Mouse (Mus musculus) spleen, adult 2 months (tissue): ENCODE results near the gene D430042O09Rik. TPM values are rescaled to one million over a fixed set of nuclear protein-coding genes. Genes with fewer than 3 reads are reported as not detected.

Experiments
- DNase-seq, 2 experiments: peaks; one replicate each; pipeline versions ENCODE4 v3.0.0 to v3.0.0-alpha.2; 2012 to 2021; ENCODE audit warnings: low spot score in 2 of 2, low read depth in 1 of 2
- H3K27ac ChIP-seq: fragments of 200-500 bp; 2 replicates; pipeline ENCODE4 v1.5.1; 2012; ENCODE audit warnings: low read length, inconsistent platforms; ENCODE audit not compliant: insufficient read depth
- H3K27me3 ChIP-seq: fragments of 200-500 bp; 2 replicates; pipeline ENCODE4 v1.6.1; 2012; ENCODE audit warnings: mild to moderate bottlenecking, moderate library complexity, low read length, inconsistent platforms; ENCODE audit not compliant: control insufficient read depth, insufficient read depth
- H3K36me3 ChIP-seq: fragments of 200-500 bp; 2 replicates; pipeline ENCODE4 v1.6.1; 2012; ENCODE audit warnings: mild to moderate bottlenecking, low read length, inconsistent platforms; ENCODE audit not compliant: control insufficient read depth, insufficient read depth
- H3K4me1 ChIP-seq: fragments of 200-500 bp; 2 replicates; pipeline ENCODE4 v1.6.1; 2011; ENCODE audit warnings: inconsistent platforms; ENCODE audit not compliant: control insufficient read depth, insufficient read depth, insufficient read length
- H3K4me3 ChIP-seq: fragments of 200-500 bp; 2 replicates; pipeline ENCODE4 v1.5.1; 2011; ENCODE audit warnings: mild to moderate bottlenecking, inconsistent platforms; ENCODE audit not compliant: insufficient read depth, insufficient read length; ENCODE audit errors: extremely low read depth
- CTCF ChIP-seq: fragments of 200-500 bp; IDR thresholded peaks from 2 replicates; pipeline ENCODE4 v1.5.1; 2011; ENCODE audit warnings: mild to moderate bottlenecking, inconsistent platforms; ENCODE audit not compliant: insufficient read depth, insufficient read length, insufficient replicate concordance; ENCODE audit errors: extremely low read depth
- POLR2A ChIP-seq: fragments of 200-500 bp; IDR thresholded peaks from 2 replicates; pipeline ENCODE4 v1.6.1; 2011; ENCODE audit warnings: low read depth, low read length, inconsistent platforms
- WGBS: fragments of 180-500 bp; shearing (Covaris S2); methylation state at CpG from one replicate; pipeline ENCODE4 v1.1.7; 2018; 5-methylcytosine and 5-hydroxymethylcytosine counted together
- polyA plus RNA-seq: library from polyadenylated mRNA; depleted of rRNA; stranded (reverse); fragments of >200 nt; gene quantifications from 2 replicates; pipeline ENCODE4 v1.2.3, GENCODE M21; 2012

D430042O09Rik gene
- polyA plus RNA-seq, 1 experiment: 7.0 TPM

- H3K36me3 ChIP-seq: peaks cover 3% of the 10 kb centered on the region; the same call in 1 of the 2 replicates
- H3K4me1 ChIP-seq: no peaks in the 10 kb centered on the region
- no peak for TF ChIP-seq POLR2A
- TF ChIP-seq CTCF: no peak
- H3K27ac ChIP-seq: no peak overlapping the region
- no peak for DNase-seq
- 89% methylated on average over 7 of the region's 7 CpGs for WGBS
- H3K27me3 ChIP-seq: no peaks in the 10 kb centered on the region
- H3K4me3 ChIP-seq: no peak overlapping the region
These were observed 55.5 kb downstream of the D430042O09Rik start for GRCm38 (mm10) chr7:125762883-125763830.

DNA sequence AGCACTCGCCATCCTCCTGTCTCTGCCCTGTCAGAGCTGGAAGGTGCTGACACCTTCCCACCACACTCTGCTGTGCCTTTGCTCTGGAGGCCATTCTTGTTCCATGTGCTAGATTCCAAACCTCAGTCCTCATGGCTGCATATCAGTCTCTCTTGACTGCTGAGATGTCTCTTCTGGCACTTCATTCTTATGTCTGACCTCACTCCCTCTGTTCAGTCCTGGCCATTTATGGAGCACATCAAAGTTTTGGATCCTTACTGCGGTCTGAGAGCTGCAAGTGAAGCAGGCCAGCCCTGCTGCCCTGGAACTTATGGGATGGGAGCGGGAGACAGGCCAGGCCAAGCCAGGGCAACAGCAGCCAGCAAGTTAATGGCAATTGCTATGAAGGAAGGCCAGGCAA is 56.7 kb downstream of the D430042O09Rik start:
- H3K36me3 ChIP-seq: peaks cover 3% of the 10 kb centered on the region; the same call in 1 of the 2 replicates
- no peak overlapping the region for H3K4me3 ChIP-seq
- WGBS: 93% methylated on average over 3 of the region's 3 CpGs
- H3K27me3 ChIP-seq: no peaks in the 10 kb centered on the region
- H3K4me1 ChIP-seq: no peaks in the 10 kb centered on the region
- H3K27ac ChIP-seq: no peak overlapping the region
- no peak for DNase-seq
- TF ChIP-seq POLR2A (no peak), CTCF (no peak)

DNA sequence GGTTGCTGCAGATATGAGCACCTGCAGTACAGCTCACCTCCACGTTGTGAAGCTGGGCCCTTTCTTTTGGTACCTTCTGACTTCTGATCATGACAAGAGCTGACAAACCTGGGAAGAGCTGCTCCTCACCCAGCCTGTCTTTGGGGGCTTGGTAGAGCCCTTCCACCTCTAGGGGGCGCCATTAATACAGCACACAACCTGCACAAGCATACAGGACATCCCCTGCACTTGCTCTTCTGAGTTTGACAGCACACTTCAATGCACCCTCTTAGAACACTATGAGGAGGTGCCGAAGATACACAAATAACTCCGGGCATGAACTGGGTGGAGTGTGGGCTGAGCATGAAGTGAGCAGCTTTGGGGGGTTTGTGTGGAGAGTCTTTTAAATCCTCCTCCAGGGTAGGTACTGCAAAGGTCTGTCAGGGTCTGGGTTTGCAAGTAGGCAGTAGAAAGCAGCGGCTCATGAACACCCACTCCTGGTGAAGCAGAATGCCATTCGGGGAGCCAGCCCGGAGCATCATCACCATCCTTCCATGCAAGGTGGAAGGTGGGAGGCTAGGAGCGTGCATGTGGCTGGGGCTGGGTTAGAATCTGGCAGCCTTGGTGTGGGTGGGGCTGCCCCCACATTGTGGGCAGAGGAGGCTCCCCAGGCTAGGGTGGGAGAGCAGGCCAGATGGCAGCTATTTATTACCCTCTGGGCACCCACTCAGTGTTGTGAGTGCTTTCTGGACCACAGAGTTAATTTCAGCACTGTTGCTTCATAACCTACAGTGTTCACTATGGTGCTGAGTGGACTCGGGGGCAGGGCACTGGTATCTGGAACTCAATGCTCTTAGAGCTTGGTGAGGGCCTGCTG is 59.5 kb downstream of the D430042O09Rik start:
- TF ChIP-seq POLR2A: no peak
- peak; percentile 35; the same call in 1 of the 2 replicates for TF ChIP-seq CTCF
- DNase-seq: peak in 1 of 2 experiments; percentile 15
- Histone ChIP-seq H3K27me3 (no peaks in the 10 kb centered on the region), H3K36me3 (no peaks in the 10 kb centered on the region; the same call in 1 of the 2 replicates), H3K4me3 (no peak overlapping the region), H3K4me1 (no peaks in the 10 kb centered on the region), H3K27ac (no peak overlapping the region)
- 80% methylated on average over 9 of the region's 9 CpGs for WGBS

DNA sequence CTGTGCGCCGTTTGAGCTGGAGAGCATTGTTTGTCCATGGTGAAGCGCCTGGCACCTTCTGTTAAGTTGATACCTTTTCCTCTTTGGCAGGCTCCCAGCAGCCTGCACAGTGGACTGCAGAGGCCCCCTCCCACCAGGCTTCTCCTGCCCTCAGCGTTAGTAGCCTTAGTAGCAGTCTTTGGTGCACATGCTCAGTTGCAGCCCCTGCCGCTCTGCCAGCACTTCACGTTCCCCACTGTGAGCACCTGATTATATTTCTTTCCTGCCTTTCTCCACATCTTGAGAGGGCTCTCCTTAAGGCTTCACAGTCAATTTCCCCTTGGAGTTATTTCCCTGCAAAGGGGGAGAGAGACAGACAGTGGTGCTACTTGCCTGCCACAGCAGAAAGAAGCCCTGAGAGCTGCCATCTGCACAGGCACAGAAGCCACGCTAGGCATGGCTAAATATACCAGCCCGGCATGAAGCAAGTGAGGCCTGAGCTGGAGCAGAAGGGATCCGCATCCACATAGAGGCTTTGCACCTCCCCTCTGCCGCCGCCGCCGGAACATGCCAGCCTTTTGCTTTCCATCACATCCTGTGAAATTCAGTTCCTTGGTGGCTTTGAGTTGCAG is 65.4 kb downstream of the D430042O09Rik start:
- no peak for DNase-seq
- WGBS: 94% methylated on average over 13 of the region's 13 CpGs
- H3K36me3 ChIP-seq: 0 out of 2 replicates have a peak, but pooled peaks cover 1% of the 10 kb centered on the region
- no peaks in the 10 kb centered on the region for H3K27me3 ChIP-seq
- no peak overlapping the region for H3K4me3 ChIP-seq
- no peak for TF ChIP-seq POLR2A
- no peak for TF ChIP-seq CTCF
- H3K4me1 ChIP-seq: no peaks in the 10 kb centered on the region
- H3K27ac ChIP-seq: no peak overlapping the region

DNA sequence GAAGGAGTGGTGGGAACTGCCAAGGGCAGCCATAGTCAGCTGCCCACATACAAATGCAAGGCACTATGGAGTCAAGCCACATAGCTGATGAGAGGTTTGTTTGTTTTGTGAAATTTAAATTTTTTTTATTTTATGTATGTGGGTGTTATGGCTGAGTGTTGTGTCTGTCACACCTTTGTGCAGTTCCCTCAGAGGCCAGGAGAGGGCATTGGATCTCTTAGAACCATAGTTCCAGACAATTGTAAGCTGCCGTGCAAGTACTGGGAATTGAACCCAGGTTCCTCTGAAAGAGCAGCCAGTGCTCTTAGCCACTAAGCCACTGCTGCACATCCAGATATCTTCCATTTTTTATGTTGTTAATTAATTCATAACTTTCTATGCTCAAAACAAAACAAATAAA is 75.5 kb downstream of the D430042O09Rik start:
- Histone ChIP-seq H3K4me1 (no peaks in the 10 kb centered on the region; the same call in 1 of the 2 replicates), H3K36me3 (no peaks in the 10 kb centered on the region; the same call in 1 of the 2 replicates), H3K27ac (no peak overlapping the region), H3K4me3 (no peak overlapping the region), H3K27me3 (no peaks in the 10 kb centered on the region)
- WGBS: 77% methylated on average over 1 of the region's 1 CpGs
- TF ChIP-seq CTCF: no peak
- TF ChIP-seq POLR2A: no peak
- DNase-seq: no peak

DNA sequence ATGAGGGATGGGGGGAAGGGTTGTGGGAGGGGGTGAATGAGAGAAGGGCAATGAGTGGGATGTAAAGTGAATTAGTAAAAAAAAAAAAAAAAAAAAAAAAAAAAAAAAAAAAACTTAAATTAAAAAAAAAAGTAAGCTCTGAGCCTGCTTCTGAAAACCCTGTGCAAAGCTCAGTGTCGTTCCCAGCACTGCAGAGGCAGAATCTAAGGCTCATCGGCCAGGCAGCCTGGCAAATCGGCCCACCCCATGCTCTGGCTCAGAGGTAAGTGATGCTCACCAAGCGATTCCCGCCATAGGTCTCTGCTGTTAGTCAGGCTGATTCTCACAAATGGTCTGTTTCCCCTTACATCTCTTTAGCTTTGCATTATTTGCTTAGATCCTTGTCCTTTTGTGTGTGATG is 78.4 kb downstream of the D430042O09Rik start:
- WGBS: 95% methylated on average over 5 of the region's 5 CpGs
- DNase-seq: no peak

More for the DNA sequence above, 78.4 kb downstream of the D430042O09Rik start:
- no peaks in the 10 kb centered on the region; the same call in 1 of the 2 replicates for H3K4me1 ChIP-seq
- no peaks in the 10 kb centered on the region for H3K36me3 ChIP-seq
- H3K27me3 ChIP-seq: no peaks in the 10 kb centered on the region
- no peak overlapping the region for H3K27ac ChIP-seq
- TF ChIP-seq CTCF (no peak), POLR2A (no peak)
- H3K4me3 ChIP-seq: no peak overlapping the region
